Mouse (Mus musculus) limb, embryonic 11.5 days (tissue): ENCODE results near the gene Lman1l. TPM values are rescaled to one million over a fixed set of nuclear protein-coding genes. Genes with fewer than 3 reads are reported as not detected.
A peak's percentile ranks its signal among the peaks of the same experiment; 100 is the strongest.

Experiments
- ATAC-seq: fragments of 200-750 bp; cut with Nextera tagmentation; 2 replicates; pipeline ENCODE4 v1.8.0; 2017; ENCODE audit warnings: low read depth; ENCODE audit not compliant: insufficient number of reproducible peaks, low FRiP score, low TSS enrichment
- DNase-seq: peaks from one replicate; pipeline ENCODE4 v3.0.0-alpha.2; 2015; ENCODE audit warnings: low spot score
- H3K27ac ChIP-seq: fragments of 300-500 bp; sonication (generic); replicated peaks from 2 replicates; pipeline ENCODE4 v1.5.1; 2014; ENCODE audit warnings: low read depth, mild to moderate bottlenecking, low read length
- H3K27me3 ChIP-seq: fragments of 300-500 bp; sonication (generic); 2 replicates; pipeline ENCODE4 v1.6.1; 2014; ENCODE audit warnings: mild to moderate bottlenecking, low read length, mixed read lengths; ENCODE audit not compliant: control insufficient read depth, insufficient read depth
- H3K36me3 ChIP-seq: fragments of 300-500 bp; sonication (generic); 2 replicates; pipeline ENCODE4 v1.6.1; 2014; ENCODE audit warnings: mild to moderate bottlenecking, low read length, moderate library complexity, mixed read lengths; ENCODE audit not compliant: control insufficient read depth, insufficient read depth
- H3K4me1 ChIP-seq: fragments of 300-500 bp; sonication (generic); 2 replicates; pipeline ENCODE4 v1.6.1; 2014; ENCODE audit warnings: low read length, mixed read lengths; ENCODE audit not compliant: control insufficient read depth, insufficient read depth
- H3K4me2 ChIP-seq: fragments of 300-500 bp; sonication (generic); 2 replicates; pipeline ENCODE4 v1.6.1; 2014; ENCODE audit warnings: low read depth, mild to moderate bottlenecking, moderate library complexity; ENCODE audit not compliant: severe bottlenecking
- H3K4me3 ChIP-seq: fragments of 300-500 bp; sonication (generic); 2 replicates; pipeline ENCODE4 v1.5.1; 2014; ENCODE audit warnings: low read depth, low read length
- H3K9ac ChIP-seq: fragments of 300-500 bp; sonication (generic); 2 replicates; pipeline ENCODE4 v1.6.1; 2014; ENCODE audit warnings: mild to moderate bottlenecking, low read length
- H3K9me3 ChIP-seq: fragments of 300-500 bp; sonication (generic); 2 replicates; pipeline ENCODE4 v1.6.1; 2016; ENCODE audit warnings: low read length; ENCODE audit not compliant: control insufficient read depth
- WGBS: fragments of 180-500 bp; shearing (Covaris S2); extraction: QIAGEN DNeasy Blood & Tissue Kit; methylation state at CpG from one replicate; pipeline ENCODE4 v1.1.7; 2014; 5-methylcytosine and 5-hydroxymethylcytosine counted together
- polyA plus RNA-seq: library from polyadenylated mRNA; unstranded; fragments of >200 nt; fragmentation: Nextera tagmentation; extraction: Ambion mirVana; gene quantifications from 2 replicates; pipeline ENCODE4 v1.2.1, GENCODE M21; 2014

The Lman1l gene
- polyA plus RNA-seq, 1 experiment from 2014 or later = not detected

DNA sequence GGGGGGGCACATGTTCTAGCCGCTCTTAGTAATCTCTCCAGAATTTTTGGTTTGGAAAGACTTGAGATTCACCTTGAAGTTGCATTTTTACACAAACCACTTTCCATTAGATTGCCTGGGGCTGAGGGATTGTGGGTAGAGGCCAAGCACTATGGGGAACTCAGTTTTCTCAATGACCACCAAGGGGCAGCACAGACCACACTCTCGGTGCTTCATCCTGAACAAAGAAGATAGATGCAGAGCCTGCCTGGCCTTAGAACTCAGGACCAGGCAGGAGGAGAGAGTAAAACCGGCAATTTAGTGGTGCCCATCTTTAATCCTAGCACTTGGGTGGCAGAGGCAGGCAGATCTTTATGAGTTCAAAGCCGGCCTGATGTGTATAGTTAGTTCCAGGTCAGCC lies 39.2 kb upstream of the Lman1l start:
- Histone ChIP-seq H3K4me3 (no peak overlapping the region), H3K9ac (no peak overlapping the region), H3K4me2 (no peak overlapping the region), H3K9me3 (no peaks in the 10 kb centered on the region), H3K36me3 (no peaks in the 10 kb centered on the region), H3K27ac (no peak overlapping the region), H3K4me1 (no peaks in the 10 kb centered on the region), H3K27me3 (no peaks in the 10 kb centered on the region)
- peak; percentile 76 for DNase-seq
- ATAC-seq = no peak
- 29% methylated on average over 4 of the region's 4 CpGs for WGBS

GRCm38 (mm10) chr9:57658970-57659369 lies 38.4 kb upstream of the Lman1l start:
- no peak for DNase-seq
- Histone ChIP-seq H3K36me3 (no peaks in the 10 kb centered on the region), H3K4me3 (no peak overlapping the region), H3K9ac (no peak overlapping the region), H3K27ac (no peak overlapping the region), H3K4me1 (no peaks in the 10 kb centered on the region), H3K27me3 (peaks cover 3% of the 10 kb centered on the region; the same call in 1 of the 2 replicates), H3K9me3 (no peaks in the 10 kb centered on the region), H3K4me2 (no peak overlapping the region)
- no peak for ATAC-seq
- WGBS = 86% methylated on average over 4 of the region's 4 CpGs

DNA sequence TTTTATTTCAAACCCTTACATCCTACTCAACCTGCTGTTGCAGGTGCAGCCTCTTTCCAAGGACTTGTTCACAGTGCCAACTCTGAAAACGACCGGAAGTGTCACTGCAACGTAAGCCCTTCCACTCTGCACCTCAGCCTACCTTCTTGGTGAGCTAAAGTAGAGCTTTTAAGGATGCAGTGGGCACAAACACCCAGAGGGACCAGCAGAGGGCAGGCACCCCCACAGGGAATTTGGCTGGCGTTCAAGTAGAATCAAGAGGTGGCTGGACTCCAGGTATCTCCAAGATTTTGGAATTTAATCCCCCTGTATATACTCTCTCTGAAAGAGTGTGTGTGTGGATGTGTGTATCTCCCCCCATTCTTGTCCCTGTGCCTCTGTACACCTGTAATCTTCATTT lies 37.3 kb upstream of the Lman1l start:
- 62% methylated on average over 4 of the region's 4 CpGs for WGBS
- peaks cover 3% of the 10 kb centered on the region; the same call in 1 of the 2 replicates for H3K27me3 ChIP-seq
- no peaks in the 10 kb centered on the region for H3K36me3 ChIP-seq
- H3K4me2 ChIP-seq = no peak overlapping the region
- no peak overlapping the region for H3K27ac ChIP-seq
- no peaks in the 10 kb centered on the region for H3K4me1 ChIP-seq
- DNase-seq (no peak), ATAC-seq (no peak)
- H3K9ac ChIP-seq = no peak overlapping the region
- H3K4me3 ChIP-seq = no peak overlapping the region
- no peaks in the 10 kb centered on the region for H3K9me3 ChIP-seq

DNA sequence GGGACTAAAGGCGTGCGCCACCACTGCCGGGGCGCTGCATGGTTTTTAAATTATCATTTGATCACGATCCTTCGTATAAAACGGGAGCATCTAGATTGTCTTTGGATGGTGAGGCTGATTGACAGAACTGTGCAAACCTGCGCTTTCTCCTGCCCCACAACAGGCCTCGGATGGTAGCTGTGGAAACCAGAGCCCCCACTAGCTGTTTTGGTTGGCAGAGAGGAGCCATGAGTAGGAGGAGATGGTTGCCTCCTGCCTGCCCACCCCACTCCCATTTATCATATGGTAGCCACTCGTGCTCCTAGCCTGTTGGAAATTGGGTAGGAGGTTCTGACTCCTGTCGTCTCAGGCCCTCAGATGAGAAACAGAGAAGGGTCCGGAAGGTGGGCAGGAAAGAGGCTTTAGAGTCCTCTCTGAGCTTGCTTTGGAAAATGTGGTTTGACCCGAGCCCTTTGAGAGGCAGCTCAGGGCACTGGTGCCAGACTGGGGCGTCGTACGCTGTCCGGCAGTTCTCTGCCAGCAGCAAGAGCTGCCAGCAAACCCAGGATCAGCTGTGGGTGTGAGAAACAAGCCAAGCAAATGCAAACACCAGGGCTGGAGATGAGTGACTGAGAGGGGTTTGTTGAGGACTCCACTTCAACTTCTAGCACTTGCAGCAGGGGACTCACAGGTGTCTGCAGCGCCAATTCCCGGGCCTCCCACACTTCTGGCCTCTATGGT lies 36.2 kb upstream of the Lman1l start:
- Histone ChIP-seq H3K27ac (no peak overlapping the region), H3K4me2 (no peak overlapping the region), H3K36me3 (no peaks in the 10 kb centered on the region), H3K27me3 (peaks cover 3% of the 10 kb centered on the region; the same call in 1 of the 2 replicates), H3K4me3 (no peak overlapping the region), H3K9ac (no peak overlapping the region), H3K4me1 (no peaks in the 10 kb centered on the region), H3K9me3 (no peaks in the 10 kb centered on the region)
- ATAC-seq (no peak), DNase-seq (no peak)
- 84% methylated on average over 19 of the region's 19 CpGs for WGBS

DNA sequence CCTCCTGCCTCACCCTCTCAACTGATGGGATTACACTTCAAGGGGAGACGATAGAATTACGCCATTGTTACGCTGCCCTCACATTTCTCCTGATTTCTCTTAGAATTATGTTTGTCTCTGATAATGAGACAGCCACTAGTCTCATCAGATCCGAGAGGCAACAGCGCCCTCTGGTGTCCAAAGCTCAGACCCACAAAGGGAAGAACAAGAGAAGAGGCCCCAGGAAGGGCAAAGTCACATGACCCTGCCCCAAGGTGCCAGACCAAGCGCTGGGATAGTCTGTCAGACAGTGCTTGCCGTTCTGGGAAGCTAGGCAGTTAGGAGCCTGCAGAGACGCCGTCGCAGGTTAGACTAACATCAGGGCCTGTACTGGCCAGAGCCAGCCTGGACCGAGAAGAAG lies 35.2 kb upstream of the Lman1l start:
- DNase-seq = peak; percentile 99
- H3K9ac ChIP-seq = peak overlapping the region; percentile 45; the same call in 1 of the 2 replicates
- peaks cover 6% of the 10 kb centered on the region; the same call in 1 of the 2 replicates for H3K4me1 ChIP-seq
- no peaks in the 10 kb centered on the region for H3K9me3 ChIP-seq
- peak; percentile 55; the same call in 1 of the 2 replicates for ATAC-seq
- H3K4me2 ChIP-seq = peak overlapping the region; percentile 45
- no peaks in the 10 kb centered on the region for H3K36me3 ChIP-seq
- no peak overlapping the region for H3K27ac ChIP-seq
- no peak overlapping the region; the same call in 1 of the 2 replicates for H3K4me3 ChIP-seq
- 3% methylated on average over 11 of the region's 11 CpGs for WGBS
- H3K27me3 ChIP-seq = peaks cover 3% of the 10 kb centered on the region; the same call in 1 of the 2 replicates

- no peak for ATAC-seq
- H3K9ac ChIP-seq = no peak overlapping the region
- peaks cover 9% of the 10 kb centered on the region; the same call in 1 of the 2 replicates for H3K4me1 ChIP-seq
- H3K4me2 ChIP-seq = no peak overlapping the region
- no peaks in the 10 kb centered on the region for H3K9me3 ChIP-seq
- no peak for DNase-seq
- H3K27me3 ChIP-seq = peaks cover 3% of the 10 kb centered on the region; the same call in 1 of the 2 replicates
- WGBS = 74% methylated on average over 1 of the region's 1 CpGs
- H3K4me3 ChIP-seq = no peak overlapping the region
- no peak overlapping the region for H3K27ac ChIP-seq
- H3K36me3 ChIP-seq = no peaks in the 10 kb centered on the region
These were observed 34.4 kb upstream of the Lman1l start for GRCm38 (mm10) chr9:57654966-57655365.

- no peak within 1 kb of the TSS for H3K4me2 ChIP-seq
- H3K4me1 ChIP-seq = peaks cover 9% of the 10 kb centered on the region; the same call in 1 of the 2 replicates
- no peak for DNase-seq
- ATAC-seq = no peak
- 46% methylated on average over 5 of the region's 5 CpGs for WGBS
- H3K27me3 ChIP-seq = peaks cover 3% of the 10 kb centered on the region; the same call in 1 of the 2 replicates
- H3K9me3 ChIP-seq = no peaks in the 10 kb centered on the region
- no peak within 1 kb of the TSS for H3K9ac ChIP-seq
- no peak within 1 kb of the TSS for H3K27ac ChIP-seq
- H3K4me3 ChIP-seq = no peak within 1 kb of the TSS
- H3K36me3 ChIP-seq = no peaks in the 10 kb centered on the region
These were observed 32.7 kb upstream of the Lman1l start, which contains the start of gene Csk for GRCm38 (mm10) chr9:57653283-57653682. Gene Csk, minus strand, starts transcription at chr9:57653631.

GRCm38 (mm10) chr9:57652855-57653254 lies 32.3 kb upstream of the Lman1l start:
- DNase-seq (no peak), ATAC-seq (no peak)
- H3K4me2 ChIP-seq = no peak overlapping the region
- H3K27ac ChIP-seq = no peak overlapping the region
- H3K4me1 ChIP-seq = peaks cover 9% of the 10 kb centered on the region; the same call in 1 of the 2 replicates
- no peak overlapping the region for H3K9ac ChIP-seq
- H3K36me3 ChIP-seq = no peaks in the 10 kb centered on the region
- H3K9me3 ChIP-seq = no peaks in the 10 kb centered on the region
- peaks cover 3% of the 10 kb centered on the region; the same call in 1 of the 2 replicates for H3K27me3 ChIP-seq
- 45% methylated on average over 3 of the region's 3 CpGs for WGBS
- no peak overlapping the region for H3K4me3 ChIP-seq
